Mouse (Mus musculus): ENCODE measurements at regions not wholly inside any gene's neighbourhood (a gene's known extent, or its start where the extent isn't known, plus 50 kb on each side); places are given as distances from the start of the nearest gene placed in this dataset.

DNA sequence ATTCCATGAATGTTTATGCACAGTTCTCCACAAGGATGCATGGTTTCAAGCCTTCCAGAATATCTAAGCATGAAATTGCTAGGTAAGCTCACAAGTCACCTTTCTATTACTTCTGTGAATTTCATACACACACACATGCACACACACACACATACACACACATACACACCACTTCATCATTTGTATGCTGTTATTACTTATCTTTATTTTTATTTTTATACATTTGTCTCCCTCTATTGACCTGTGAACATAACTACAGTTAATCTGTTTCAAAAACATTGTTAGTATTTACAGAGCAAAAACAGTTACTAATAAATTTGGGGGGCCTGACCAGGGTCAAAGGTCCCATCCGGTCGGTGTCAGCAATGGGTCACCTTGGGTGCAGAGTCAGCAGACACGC is 212.6 kb upstream of the Depdc1a start:
- no peak overlapping the region for H3K4me3 ChIP-seq (ENCODE audit: low read depth, low read length)
- H3K4me2 ChIP-seq (ENCODE audit: low read depth, low read length), result no peak overlapping the region
- WGBS, result 70% methylated on average over 3 of the region's 3 CpGs
- DNase-seq (ENCODE audit: low spot score) (no peak), ATAC-seq (ENCODE audit: insufficient read depth, low read depth) (no peak)
- no peaks in the 10 kb centered on the region for H3K27me3 ChIP-seq (ENCODE audit: control insufficient read depth, insufficient read depth, low read length)
- no peaks in the 10 kb centered on the region for H3K4me1 ChIP-seq (ENCODE audit: control insufficient read depth, insufficient read depth)
- no peak overlapping the region for H3K27ac ChIP-seq (ENCODE audit: low read depth)
- no peaks in the 10 kb centered on the region for H3K9me3 ChIP-seq (replicated peaks; ENCODE audit: control insufficient read depth, low read length)
- H3K9ac ChIP-seq (replicated peaks; ENCODE audit: low read depth, low read length), result no peak overlapping the region
- TF ChIP-seq CTCF (IDR thresholded peaks at IDR 0.05; ENCODE audit: low read depth), result no peak
- TF ChIP-seq EP300 (IDR thresholded peaks at IDR 0.05; ENCODE audit: low read depth), result no peak
- H3K36me3 ChIP-seq (replicated peaks; ENCODE audit: control insufficient read depth, insufficient read depth, low read length), result no peaks in the 10 kb centered on the region

DNA sequence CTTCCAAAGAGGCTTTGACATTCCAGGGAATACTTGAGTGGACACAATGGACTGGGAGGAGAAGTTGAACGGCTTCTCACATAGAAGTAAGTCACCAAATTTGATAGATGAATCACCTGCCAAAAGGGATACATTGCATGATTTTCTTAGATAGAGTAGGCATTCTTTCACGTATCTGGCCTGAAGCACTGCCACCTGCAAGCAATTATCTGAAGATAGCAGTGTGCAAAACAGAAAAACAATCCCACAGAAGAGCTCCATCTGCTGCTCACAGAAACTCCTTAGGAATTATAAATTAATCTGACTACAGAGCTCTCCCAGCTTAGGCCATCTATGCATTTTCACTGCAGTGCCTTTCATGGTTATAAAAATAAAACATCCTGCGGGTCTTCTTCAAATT is 177.8 kb upstream of the Depdc1a start:
- no peak overlapping the region for H3K9ac ChIP-seq (replicated peaks; ENCODE audit: low read depth, low read length)
- no peak overlapping the region for H3K27ac ChIP-seq (ENCODE audit: low read depth)
- H3K27me3 ChIP-seq (ENCODE audit: control insufficient read depth, insufficient read depth, low read length), result no peaks in the 10 kb centered on the region
- no peak overlapping the region for H3K4me3 ChIP-seq (ENCODE audit: low read depth, low read length)
- no peaks in the 10 kb centered on the region for H3K36me3 ChIP-seq (replicated peaks; ENCODE audit: control insufficient read depth, insufficient read depth, low read length)
- TF ChIP-seq CTCF (IDR thresholded peaks at IDR 0.05; ENCODE audit: low read depth), result no peak
- no peak for TF ChIP-seq EP300 (IDR thresholded peaks at IDR 0.05; ENCODE audit: low read depth)
- no peak overlapping the region for H3K4me2 ChIP-seq (ENCODE audit: low read depth, low read length)
- H3K9me3 ChIP-seq (replicated peaks; ENCODE audit: control insufficient read depth, low read length), result no peaks in the 10 kb centered on the region
- no peak for ATAC-seq (ENCODE audit: insufficient read depth, low read depth)
- no peak for DNase-seq (ENCODE audit: low spot score)
- no peaks in the 10 kb centered on the region for H3K4me1 ChIP-seq (ENCODE audit: control insufficient read depth, insufficient read depth)
- WGBS, result 52% methylated on average over 3 of the region's 3 CpGs

DNA sequence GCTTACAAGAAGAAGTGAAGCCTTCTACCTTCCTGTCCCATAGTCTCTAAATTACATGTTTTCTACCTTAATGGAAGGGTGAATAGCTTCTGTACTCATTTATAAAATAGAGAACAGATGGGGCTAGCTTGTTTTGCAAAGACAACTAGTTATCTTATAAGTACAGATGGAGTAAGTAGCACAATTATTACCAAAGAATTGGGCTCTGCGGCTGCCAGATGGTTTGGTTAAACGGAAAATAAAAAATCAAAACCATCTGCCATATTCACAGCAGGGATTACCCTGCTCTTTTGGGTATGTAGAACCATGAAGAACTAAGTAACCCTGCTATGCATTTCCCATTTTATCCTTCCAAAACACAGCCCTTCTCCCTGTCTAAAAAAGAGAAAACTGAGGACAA is 147.2 kb upstream of the Depdc1a start:
- H3K27ac ChIP-seq (ENCODE audit: low read depth), result no peak overlapping the region
- no peak overlapping the region for H3K4me2 ChIP-seq (ENCODE audit: low read depth, low read length)
- no peaks in the 10 kb centered on the region for H3K27me3 ChIP-seq (ENCODE audit: control insufficient read depth, insufficient read depth, low read length)
- ATAC-seq (ENCODE audit: insufficient read depth, low read depth) (no peak), DNase-seq (ENCODE audit: low spot score) (no peak)
- no peak overlapping the region for H3K4me3 ChIP-seq (ENCODE audit: low read depth, low read length)
- 77% methylated on average over 2 of the region's 2 CpGs for WGBS
- no peaks in the 10 kb centered on the region for H3K36me3 ChIP-seq (replicated peaks; ENCODE audit: control insufficient read depth, insufficient read depth, low read length)
- H3K9me3 ChIP-seq (replicated peaks; ENCODE audit: control insufficient read depth, low read length), result no peaks in the 10 kb centered on the region; the same call in none of the 2 replicates
- no peaks in the 10 kb centered on the region for H3K4me1 ChIP-seq (ENCODE audit: control insufficient read depth, insufficient read depth)
- no peak overlapping the region for H3K9ac ChIP-seq (replicated peaks; ENCODE audit: low read depth, low read length)
- no peak for TF ChIP-seq EP300 (IDR thresholded peaks at IDR 0.05; ENCODE audit: low read depth)
- no peak for TF ChIP-seq CTCF (IDR thresholded peaks at IDR 0.05; ENCODE audit: low read depth)

DNA sequence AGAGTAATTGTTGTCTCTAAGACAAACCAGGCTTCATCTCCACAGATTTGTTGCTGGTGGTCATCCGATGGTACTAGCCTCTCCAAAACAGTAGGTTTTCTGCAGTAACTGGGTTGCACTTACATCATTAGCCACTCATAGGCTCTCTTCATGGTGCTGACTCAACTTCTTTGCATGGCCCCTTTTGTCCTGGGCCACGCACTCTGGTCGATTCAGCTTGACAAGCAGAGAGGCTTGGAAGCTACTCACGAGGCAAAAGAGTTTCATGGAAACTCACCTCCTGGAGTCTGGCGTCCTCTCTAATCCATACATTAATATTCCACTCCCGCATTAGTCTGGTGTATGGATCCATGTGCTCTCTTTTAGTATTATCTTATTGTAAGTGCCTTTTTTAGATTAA is 141.5 kb upstream of the Depdc1a start:
- no peaks in the 10 kb centered on the region for H3K4me1 ChIP-seq (ENCODE audit: control insufficient read depth, insufficient read depth)
- ATAC-seq (ENCODE audit: insufficient read depth, low read depth) (no peak), DNase-seq (ENCODE audit: low spot score) (no peak)
- H3K4me3 ChIP-seq (ENCODE audit: low read depth, low read length), result no peak overlapping the region
- H3K36me3 ChIP-seq (replicated peaks; ENCODE audit: control insufficient read depth, insufficient read depth, low read length), result no peaks in the 10 kb centered on the region
- no peak overlapping the region for H3K4me2 ChIP-seq (ENCODE audit: low read depth, low read length)
- 77% methylated on average over 6 of the region's 6 CpGs for WGBS
- no peak overlapping the region for H3K9ac ChIP-seq (replicated peaks; ENCODE audit: low read depth, low read length)
- no peak for TF ChIP-seq CTCF (IDR thresholded peaks at IDR 0.05; ENCODE audit: low read depth)
- TF ChIP-seq EP300 (IDR thresholded peaks at IDR 0.05; ENCODE audit: low read depth), result no peak
- H3K27me3 ChIP-seq (ENCODE audit: control insufficient read depth, insufficient read depth, low read length), result no peaks in the 10 kb centered on the region
- H3K27ac ChIP-seq (ENCODE audit: low read depth), result no peak overlapping the region
- no peaks in the 10 kb centered on the region; the same call in none of the 2 replicates for H3K9me3 ChIP-seq (replicated peaks; ENCODE audit: control insufficient read depth, low read length)

DNA sequence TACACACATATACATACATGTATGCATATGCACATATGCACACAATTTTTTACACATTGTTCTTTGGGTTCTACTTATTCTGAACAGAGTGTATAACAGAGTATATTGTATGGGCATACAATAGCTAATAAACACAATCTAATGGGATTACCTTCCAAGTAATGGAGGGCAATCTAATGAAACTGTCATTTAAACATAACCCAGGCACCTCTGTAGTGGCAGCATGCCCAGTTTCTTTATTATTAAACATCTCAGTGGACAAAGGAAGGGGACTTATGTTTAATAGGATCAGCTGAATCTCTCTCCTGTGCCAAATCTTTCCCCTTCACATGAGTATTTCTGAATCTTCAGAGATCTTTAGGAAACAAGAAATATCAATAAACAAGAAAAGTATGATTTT is 122.1 kb upstream of the Depdc1a start:
- H3K36me3 ChIP-seq (replicated peaks; ENCODE audit: control insufficient read depth, insufficient read depth, low read length), result no peaks in the 10 kb centered on the region
- H3K4me1 ChIP-seq (ENCODE audit: control insufficient read depth, insufficient read depth), result no peaks in the 10 kb centered on the region
- no peak overlapping the region for H3K9ac ChIP-seq (replicated peaks; ENCODE audit: low read depth, low read length)
- TF ChIP-seq EP300 (IDR thresholded peaks at IDR 0.05; ENCODE audit: low read depth) (no peak), CTCF (IDR thresholded peaks at IDR 0.05; ENCODE audit: low read depth) (no peak)
- peak; percentile 53 for ATAC-seq (ENCODE audit: insufficient read depth, low read depth)
- DNase-seq (ENCODE audit: low spot score), result peak; percentile 42
- no peak overlapping the region for H3K4me3 ChIP-seq (ENCODE audit: low read depth, low read length)
- H3K27ac ChIP-seq (ENCODE audit: low read depth), result no peak overlapping the region
- no peaks in the 10 kb centered on the region for H3K27me3 ChIP-seq (ENCODE audit: control insufficient read depth, insufficient read depth, low read length)
- H3K4me2 ChIP-seq (ENCODE audit: low read depth, low read length), result no peak overlapping the region
- no peaks in the 10 kb centered on the region for H3K9me3 ChIP-seq (replicated peaks; ENCODE audit: control insufficient read depth, low read length)

Data from heart, postnatal 0 days (tissue).